Mouse (Mus musculus): ENCODE data around the gene Thap12.

Gene Thap12

GRCm38 (mm10) chr7:98702283-98703240, at the start of gene Thap12:
TSS of gene Thap12 (plus strand) at chr7:98703103.
- DNase-seq (ENCODE audit: low read depth, low spot score), result peak; percentile 96

GRCm38 (mm10) chr7:98655681-98656530, 47.0 kb upstream of the Thap12 start:
- DNase-seq (ENCODE audit: low read depth, low spot score), result peak; percentile 65

GRCm38 (mm10) chr7:98656531-98657221, 46.2 kb upstream of the Thap12 start, which contains the start of gene Emsy:
TSS of gene Emsy (minus strand) at chr7:98656783.
- peak; percentile 100 for DNase-seq (ENCODE audit: low read depth, low spot score)

- DNase-seq (ENCODE audit: low read depth, low spot score), result no peak
Measured at GRCm38 (mm10) chr7:98665166-98665565, 37.7 kb upstream of the Thap12 start.

GRCm38 (mm10) chr7:98665726-98666125, 37.2 kb upstream of the Thap12 start:
- DNase-seq (ENCODE audit: low read depth, low spot score), result no peak

- no peak for DNase-seq (ENCODE audit: low read depth, low spot score)
Measured at GRCm38 (mm10) chr7:98667956-98668746, 34.8 kb upstream of the Thap12 start.

- DNase-seq (ENCODE audit: low read depth, low spot score), result no peak
Measured at GRCm38 (mm10) chr7:98670831-98671230, 32.1 kb upstream of the Thap12 start.

- no peak for DNase-seq (ENCODE audit: low read depth, low spot score)
Measured at GRCm38 (mm10) chr7:98671416-98671815, 31.5 kb upstream of the Thap12 start.

- DNase-seq (ENCODE audit: low read depth, low spot score), result no peak
Measured at GRCm38 (mm10) chr7:98672241-98672955, 30.5 kb upstream of the Thap12 start.

- DNase-seq (ENCODE audit: low read depth, low spot score), result no peak
Measured at GRCm38 (mm10) chr7:98674344-98674743, 28.6 kb upstream of the Thap12 start.

- no peak for DNase-seq (ENCODE audit: low read depth, low spot score)
Measured at GRCm38 (mm10) chr7:98677511-98677910, 25.4 kb upstream of the Thap12 start.

GRCm38 (mm10) chr7:98678441-98678840, 24.5 kb upstream of the Thap12 start:
- no peak for DNase-seq (ENCODE audit: low read depth, low spot score)

- DNase-seq (ENCODE audit: low read depth, low spot score), result no peak
Measured at GRCm38 (mm10) chr7:98680691-98681090, 22.2 kb upstream of the Thap12 start.

- DNase-seq (ENCODE audit: low read depth, low spot score), result no peak
Measured at GRCm38 (mm10) chr7:98682821-98683220, 20.1 kb upstream of the Thap12 start.

- no peak for DNase-seq (ENCODE audit: low read depth, low spot score)
Measured at GRCm38 (mm10) chr7:98685895-98686294, 17.0 kb upstream of the Thap12 start.

- DNase-seq (ENCODE audit: low read depth, low spot score), result no peak
Measured at GRCm38 (mm10) chr7:98690126-98690525, 12.8 kb upstream of the Thap12 start.

- DNase-seq (ENCODE audit: low read depth, low spot score), result no peak
Measured at GRCm38 (mm10) chr7:98690831-98691230, 12.1 kb upstream of the Thap12 start.

- no peak for DNase-seq (ENCODE audit: low read depth, low spot score)
Measured at GRCm38 (mm10) chr7:98692761-98693546, 9.9 kb upstream of the Thap12 start.

- peak; percentile 22 for DNase-seq (ENCODE audit: low read depth, low spot score)
Measured at GRCm38 (mm10) chr7:98694046-98694445, 8.9 kb upstream of the Thap12 start.
